Mouse (Mus musculus) embryo, embryonic 10.5 days (tissue): ENCODE measurements around the gene Sgip1.

Source experiments
- DNase-seq: peaks from one replicate; pipeline ENCODE4 v3.0.0-alpha.2; 2015; ENCODE audit warnings: low spot score

Gene Sgip1

GRCm38 (mm10) chr4:102741287-102741686 is at the start of gene Sgip1:
Sgip1 (plus strand) TSS chr4:102741297.
- DNase-seq, result no peak

GRCm38 (mm10) chr4:102691402-102691801 is 49.7 kb upstream of the Sgip1 start:
- DNase-seq, result no peak

- no peak for DNase-seq
Observed at GRCm38 (mm10) chr4:102697966-102698365, 43.1 kb upstream of the Sgip1 start.

- no peak for DNase-seq
Observed at GRCm38 (mm10) chr4:102711731-102712130, 29.4 kb upstream of the Sgip1 start.

GRCm38 (mm10) chr4:102715532-102715931 is 25.6 kb upstream of the Sgip1 start:
- DNase-seq, result no peak

- DNase-seq, result no peak
Observed at GRCm38 (mm10) chr4:102717123-102717828, 23.8 kb upstream of the Sgip1 start.

GRCm38 (mm10) chr4:102719535-102719934 is 21.6 kb upstream of the Sgip1 start:
- peak; percentile 64 for DNase-seq

GRCm38 (mm10) chr4:102719951-102720350 is 21.1 kb upstream of the Sgip1 start:
- DNase-seq, result no peak

GRCm38 (mm10) chr4:102724442-102724841 is 16.7 kb upstream of the Sgip1 start:
- no peak for DNase-seq

GRCm38 (mm10) chr4:102730976-102731375 is 10.1 kb upstream of the Sgip1 start:
- DNase-seq, result no peak

- DNase-seq, result peak; percentile 6
Observed at GRCm38 (mm10) chr4:102734022-102734657, 7.0 kb upstream of the Sgip1 start.

GRCm38 (mm10) chr4:102753334-102754090 is 12.4 kb downstream of the Sgip1 start:
- no peak for DNase-seq

GRCm38 (mm10) chr4:102759095-102759890 is 18.2 kb downstream of the Sgip1 start:
- peak; percentile 73 for DNase-seq

GRCm38 (mm10) chr4:102760042-102760821 is 19.1 kb downstream of the Sgip1 start:
- peak; percentile 88 for DNase-seq

- DNase-seq, result no peak
Observed at GRCm38 (mm10) chr4:102762075-102762474, 21.0 kb downstream of the Sgip1 start.

- no peak for DNase-seq
Observed at GRCm38 (mm10) chr4:102769070-102769469, 28.0 kb downstream of the Sgip1 start.

GRCm38 (mm10) chr4:102769936-102770335 is 28.8 kb downstream of the Sgip1 start:
- DNase-seq, result no peak

- no peak for DNase-seq
Observed at GRCm38 (mm10) chr4:102771598-102772357, 30.7 kb downstream of the Sgip1 start.

- DNase-seq, result no peak
Observed at GRCm38 (mm10) chr4:102773225-102773624, 32.1 kb downstream of the Sgip1 start.

- no peak for DNase-seq
Observed at GRCm38 (mm10) chr4:102773841-102774240, 32.7 kb downstream of the Sgip1 start.

- no peak for DNase-seq
Observed at GRCm38 (mm10) chr4:102774549-102774948, 33.5 kb downstream of the Sgip1 start.
